19 mouse cellular contexts compared by ENCODE assay signal in genomic region chr13:52139140-52139809, GRCm38 (mm10).
A peak's percentile ranks its signal among the peaks of the same experiment; 100 is the strongest.
DNase-seq lines count a peak whose midpoint lies in the region; ATAC-seq lines count a peak whose summit lies in the region.
"Had no signal": no experiment of that assay in that cellular context is flagged by ENCODE, and none has a peak within 500 bp of the region (broad histone marks: within the 10 kb centered on the region; RNA-seq: fewer than 3 reads in every experiment).

No protein-coding gene starts in this region.

- H3K27me3 ChIP-seq in hindbrain, embryonic 15.5 days = no peaks in the 10 kb centered on the region
- peaks cover 3% of the 10 kb centered on the region; the same call in 1 of the 2 replicates for H3K27me3 ChIP-seq in hindbrain, embryonic 12.5 days
- H3K27me3 ChIP-seq in embryonic facial prominence, embryonic 15.5 days = no peaks in the 10 kb centered on the region
- H3K27me3 ChIP-seq: embryonic facial prominence, embryonic 12.5 days; limb, embryonic 12.5 days; liver, embryonic 15.5 days; neural tube, embryonic 15.5 days had no signal

- WGBS in hindbrain, embryonic 15.5 days = 34% methylated on average over 15 of the region's 15 CpGs
- 38% methylated on average over 15 of the region's 15 CpGs for WGBS in hindbrain, embryonic 12.5 days
- WGBS in embryonic facial prominence, embryonic 15.5 days = 24% methylated on average over 15 of the region's 15 CpGs

- H3K4me3 ChIP-seq in hindbrain, embryonic 15.5 days = no peak overlapping the region
- H3K4me3 ChIP-seq in hindbrain, embryonic 12.5 days = no peak overlapping the region
- no peak overlapping the region for H3K4me3 ChIP-seq in embryonic facial prominence, embryonic 15.5 days (replicated peaks)
- H3K4me3 ChIP-seq: embryonic facial prominence, embryonic 12.5 days; limb, embryonic 12.5 days; liver, embryonic 15.5 days; neural tube, embryonic 15.5 days had no signal

- no peak for ATAC-seq in hindbrain, embryonic 15.5 days (ENCODE audit: low FRiP score, low read depth)
- ATAC-seq in hindbrain, embryonic 12.5 days (ENCODE audit: low FRiP score) = no peak
- ATAC-seq in embryonic facial prominence, embryonic 15.5 days (ENCODE audit: insufficient number of reproducible peaks, low FRiP score, low TSS enrichment, low read depth) = no peak
- ATAC-seq: intestine, embryonic 16.5 days; lung, postnatal 0 days had no signal

- DNase-seq in retina, postnatal 1 day = peak; percentile 29
- no peak for DNase-seq in retina, embryonic 14.5 days (ENCODE audit: low spot score)
- DNase-seq in urinary bladder, postnatal 10 days (ENCODE audit: low spot score) = no peak
- no peak for DNase-seq in layer of hippocampus, postnatal 14 days (ENCODE audit: low spot score in 2 of 2)
- DNase-seq: adrenal gland, adult 8-10 months; cerebellum, adult 18-20 months; heart, postnatal 14 days; right cerebral cortex, postnatal 4 days had no signal

- H3K9ac ChIP-seq in hindbrain, embryonic 15.5 days = no peak overlapping the region
- no peak overlapping the region for H3K9ac ChIP-seq in hindbrain, embryonic 12.5 days
- no peak overlapping the region for H3K9ac ChIP-seq in embryonic facial prominence, embryonic 15.5 days
- H3K9ac ChIP-seq: embryonic facial prominence, embryonic 12.5 days; limb, embryonic 12.5 days; liver, embryonic 15.5 days; neural tube, embryonic 15.5 days had no signal

- H3K4me1 ChIP-seq in hindbrain, embryonic 15.5 days (replicated peaks) = peaks cover 9% of the 10 kb centered on the region; the same call in 1 of the 2 replicates
- peaks cover 6% of the 10 kb centered on the region for H3K4me1 ChIP-seq in hindbrain, embryonic 12.5 days
- 0 out of 2 replicates have a peak, but pooled peaks cover 6% of the 10 kb centered on the region for H3K4me1 ChIP-seq in embryonic facial prominence, embryonic 15.5 days
- H3K4me1 ChIP-seq: embryonic facial prominence, embryonic 12.5 days; limb, embryonic 12.5 days; liver, embryonic 15.5 days; neural tube, embryonic 15.5 days had no signal

- H3K27ac ChIP-seq in hindbrain, embryonic 15.5 days (replicated peaks) = no peak overlapping the region
- H3K27ac ChIP-seq in hindbrain, embryonic 12.5 days = no peak overlapping the region
- peak overlapping the region; percentile 22; the same call in 1 of the 2 replicates for H3K27ac ChIP-seq in embryonic facial prominence, embryonic 15.5 days (replicated peaks)
- H3K27ac ChIP-seq: embryonic facial prominence, embryonic 12.5 days; limb, embryonic 12.5 days; liver, embryonic 15.5 days; neural tube, embryonic 15.5 days had no signal

- no peaks in the 10 kb centered on the region for H3K9me3 ChIP-seq in hindbrain, embryonic 15.5 days
- H3K9me3 ChIP-seq in hindbrain, embryonic 12.5 days (replicated peaks) = no peaks in the 10 kb centered on the region
- no peaks in the 10 kb centered on the region for H3K9me3 ChIP-seq in embryonic facial prominence, embryonic 15.5 days (replicated peaks)
- H3K9me3 ChIP-seq: embryonic facial prominence, embryonic 12.5 days; G1E; limb, embryonic 12.5 days; liver, embryonic 15.5 days; neural tube, embryonic 15.5 days had no signal

- peak overlapping the region; percentile 20 for H3K4me2 ChIP-seq in hindbrain, embryonic 15.5 days
- no peak overlapping the region for H3K4me2 ChIP-seq in hindbrain, embryonic 12.5 days (replicated peaks)
- H3K4me2 ChIP-seq in embryonic facial prominence, embryonic 15.5 days (replicated peaks) = no peak overlapping the region; the same call in 1 of the 2 replicates
- H3K4me2 ChIP-seq: embryonic facial prominence, embryonic 12.5 days; heart, embryonic 11.5 days; limb, embryonic 12.5 days; liver, embryonic 15.5 days; neural tube, embryonic 15.5 days had no signal

- H3K36me3 ChIP-seq in hindbrain, embryonic 15.5 days = no peaks in the 10 kb centered on the region
- no peaks in the 10 kb centered on the region for H3K36me3 ChIP-seq in hindbrain, embryonic 12.5 days
- no peaks in the 10 kb centered on the region for H3K36me3 ChIP-seq in embryonic facial prominence, embryonic 15.5 days
- H3K36me3 ChIP-seq: embryonic facial prominence, embryonic 12.5 days; G1E; limb, embryonic 12.5 days; liver, embryonic 15.5 days; neural tube, embryonic 15.5 days had no signal
